Mouse (Mus musculus) natural killer cell, adult 2 months (primary cell): Measurements from ENCODE around the gene Mrtfb.
"Not testable (repeated sequence)": the region's sequence is repeated elsewhere in the genome, so short reads cannot be mapped to it uniquely, and the experiment has no call there.

Source experiments
- DNase-seq, 2 experiments: peaks; one replicate each; pipeline ENCODE4 v3.0.0; 2022; ENCODE audit warnings: low spot score in 2 of 2

Mrtfb gene

DNA sequence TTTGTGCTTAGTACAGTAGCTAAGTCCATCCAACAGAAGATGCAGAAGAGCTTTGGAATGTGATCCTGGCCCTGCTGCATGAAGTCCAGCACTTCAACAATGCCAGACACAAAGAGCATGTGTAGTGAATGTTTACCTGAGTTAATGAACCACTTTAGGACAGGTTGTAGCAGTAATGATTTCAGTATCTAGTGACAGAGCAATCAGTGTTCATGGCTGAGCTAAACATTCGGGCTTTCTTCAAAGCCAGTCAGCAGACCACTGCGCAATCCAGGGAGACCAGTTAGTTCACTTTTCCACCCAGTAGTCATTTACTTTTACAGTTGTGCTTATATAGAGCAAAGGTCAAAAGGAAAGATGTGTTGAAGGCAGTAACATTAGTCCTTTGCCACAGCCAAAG, 20.0 kb downstream of the Mrtfb start:
- no peak for DNase-seq

DNA sequence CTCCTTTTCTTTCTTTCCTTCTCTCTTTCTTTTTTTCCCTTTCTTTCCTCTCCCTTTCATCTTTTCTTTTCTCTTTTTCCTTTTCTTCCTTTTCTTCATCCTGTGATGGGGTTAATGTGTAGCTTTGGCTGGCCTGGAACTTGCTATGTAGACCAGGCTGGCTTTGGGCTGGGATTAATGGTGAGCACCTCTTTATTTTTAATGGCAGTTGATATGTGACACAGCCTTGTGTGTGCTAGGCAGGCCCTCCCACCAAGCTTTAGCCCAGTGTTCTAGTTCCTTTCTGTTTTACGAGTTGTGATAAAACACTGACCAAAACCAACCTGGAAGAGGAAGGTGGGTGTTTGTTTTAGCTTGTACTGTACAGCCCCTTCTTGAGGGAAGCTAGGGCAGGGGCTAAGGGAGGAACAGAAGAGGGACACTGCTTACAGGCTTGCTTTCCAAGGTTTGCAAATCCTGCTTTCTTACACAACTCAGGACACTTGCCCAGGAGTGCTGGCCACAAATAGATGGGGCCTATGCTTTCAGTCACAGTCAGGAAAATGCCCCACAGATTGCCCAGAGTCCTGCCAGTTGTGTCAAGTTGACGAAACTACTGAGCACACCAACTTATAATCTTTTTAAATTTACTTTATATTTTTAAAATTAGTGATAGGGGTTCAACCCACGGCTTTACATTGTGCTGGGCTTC, 20.6 kb downstream of the Mrtfb start:
- DNase-seq, result no peak

DNA sequence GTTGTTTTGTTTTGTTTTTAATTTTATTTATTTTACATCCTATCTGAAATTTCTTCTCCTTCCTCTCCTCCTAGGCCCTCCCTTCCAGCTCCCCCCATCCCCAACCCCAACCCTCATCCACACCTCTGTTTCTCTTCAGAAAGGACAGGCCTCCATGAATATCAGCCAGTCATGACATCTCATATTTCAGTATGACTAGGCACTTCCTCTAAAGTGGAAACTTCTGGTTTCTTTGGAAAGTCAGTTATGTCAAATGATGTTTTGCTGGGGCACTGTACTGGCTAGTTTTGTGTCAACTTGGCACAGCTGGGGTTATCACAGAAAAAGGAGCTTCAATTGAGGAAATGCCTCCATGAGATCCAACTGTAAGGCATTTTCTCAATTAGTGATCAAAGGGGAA, 30.1 kb downstream of the Mrtfb start:
- DNase-seq, result not testable (repeated sequence)

DNA sequence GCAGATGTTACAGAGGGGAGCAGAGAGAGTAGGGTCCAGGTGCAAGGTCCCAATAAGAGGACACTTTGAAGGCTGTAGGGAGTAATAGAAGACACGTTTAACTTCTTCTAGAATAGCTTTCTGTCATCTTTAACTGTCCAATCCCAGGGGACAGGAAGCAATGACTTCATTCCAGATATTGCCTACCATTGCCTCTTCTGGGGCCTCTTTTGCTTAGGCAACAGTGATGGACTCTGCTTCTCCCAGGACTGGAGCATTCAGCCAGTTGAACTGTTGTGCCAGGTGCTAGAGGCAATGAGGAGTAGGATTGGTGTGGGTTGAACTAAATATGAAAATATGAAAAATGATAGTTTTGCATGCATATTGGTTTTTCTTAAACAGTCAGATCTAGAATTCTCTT, 41.6 kb downstream of the Mrtfb start:
- DNase-seq, result no peak

DNA sequence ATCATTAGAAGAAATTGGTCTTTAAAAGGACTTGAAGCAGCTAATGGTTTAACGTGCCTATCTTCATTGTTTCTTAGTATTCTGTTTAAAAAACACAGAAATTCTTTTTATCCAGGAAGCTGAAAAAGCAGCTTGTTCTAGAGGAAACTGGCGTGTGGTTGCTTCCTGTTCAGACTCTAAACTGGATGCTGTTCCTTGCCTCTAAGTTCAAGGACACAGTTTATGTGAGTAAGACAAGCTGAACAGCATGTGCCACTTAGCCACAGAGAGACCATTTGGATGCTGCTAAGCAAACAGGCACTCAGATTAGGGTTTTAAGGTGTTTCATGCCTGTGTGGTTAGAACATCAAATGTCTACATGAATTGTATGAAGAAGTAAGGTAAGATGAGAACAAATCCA, 42.7 kb downstream of the Mrtfb start:
- no peak for DNase-seq

DNA sequence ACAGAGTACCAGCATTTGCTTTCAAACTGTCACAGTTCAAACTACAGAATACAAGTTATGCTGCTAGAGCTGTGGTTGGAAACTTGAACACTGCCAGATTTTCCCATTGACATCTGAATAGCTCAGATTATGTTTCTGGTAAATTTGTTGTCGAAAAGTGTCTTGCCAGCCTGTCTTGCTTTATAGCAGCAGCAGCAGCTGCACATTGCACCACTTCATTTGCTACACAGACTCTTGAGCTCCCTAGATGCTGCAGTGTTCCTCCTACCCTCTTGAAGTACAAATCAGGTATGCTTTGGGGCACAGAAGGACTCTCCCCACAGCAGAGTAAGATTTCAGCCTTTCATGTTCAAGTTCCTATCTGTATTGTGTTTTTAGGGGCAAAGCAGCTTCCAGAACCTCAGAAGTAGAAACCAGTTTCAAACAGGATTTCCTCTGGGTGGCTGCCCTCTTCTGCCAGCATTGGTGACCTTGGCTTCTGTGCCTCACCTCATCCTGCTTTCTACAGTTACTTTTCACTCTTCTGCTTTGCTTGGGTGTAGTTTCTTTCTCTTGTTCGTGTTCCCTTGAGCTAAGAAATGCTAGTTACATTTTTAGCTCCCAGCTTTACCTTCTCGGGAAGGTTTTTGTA, 49.9 kb downstream of the Mrtfb start:
- DNase-seq, result no peak

- DNase-seq, result no peak
These were observed 53.9 kb downstream of the Mrtfb start for GRCm38 (mm10) chr16:13310096-13310683.

DNA sequence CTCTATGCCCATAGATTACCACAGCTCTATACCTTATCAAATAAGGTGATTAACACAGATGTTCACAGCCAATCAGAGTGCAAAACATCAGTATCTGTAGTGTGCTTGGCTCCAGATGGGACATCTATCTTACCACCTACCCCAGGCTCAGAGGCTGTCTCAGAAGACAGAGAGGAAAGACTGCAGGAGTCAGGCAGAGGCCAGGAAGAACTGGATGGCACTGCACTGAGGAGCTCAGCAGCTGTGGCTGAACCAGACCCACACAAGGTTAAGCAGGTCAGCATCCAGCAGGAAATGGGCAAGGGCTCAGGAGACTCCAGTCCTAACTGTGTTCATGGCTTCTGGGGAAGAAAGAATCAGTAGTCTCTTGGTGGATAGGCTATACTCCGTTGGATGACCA, 55.1 kb downstream of the Mrtfb start:
- DNase-seq, result no peak

DNA sequence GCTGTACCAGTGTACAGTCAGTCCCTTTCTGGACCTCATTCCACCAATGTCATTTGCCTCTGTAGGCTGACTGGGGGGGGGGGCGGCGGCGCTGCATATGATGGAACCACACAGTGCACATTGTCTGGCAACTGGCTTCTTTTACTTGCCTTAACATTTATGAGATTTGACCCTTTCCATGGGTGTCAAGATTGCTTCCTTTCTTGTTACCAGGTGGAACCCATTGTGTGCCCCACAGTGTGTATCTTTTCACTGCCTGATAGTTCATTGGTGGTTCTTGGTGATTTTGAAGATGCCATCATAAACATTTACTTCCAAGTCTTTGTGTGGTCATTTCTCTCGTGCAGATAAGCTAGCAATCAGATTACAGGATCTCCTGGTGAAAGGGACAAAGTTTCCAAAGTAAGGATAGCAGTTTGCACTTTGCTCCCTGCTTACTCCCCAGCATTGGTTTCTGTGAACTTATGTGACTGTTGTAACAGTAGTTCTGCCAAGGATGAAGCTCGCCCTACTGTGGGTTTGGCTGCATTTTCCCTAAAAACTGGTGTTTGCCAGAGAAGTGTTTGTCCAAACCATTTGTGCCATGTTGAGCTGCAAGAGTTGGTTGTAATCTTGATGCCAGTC, 56.9 kb downstream of the Mrtfb start:
- DNase-seq, result no peak

DNA sequence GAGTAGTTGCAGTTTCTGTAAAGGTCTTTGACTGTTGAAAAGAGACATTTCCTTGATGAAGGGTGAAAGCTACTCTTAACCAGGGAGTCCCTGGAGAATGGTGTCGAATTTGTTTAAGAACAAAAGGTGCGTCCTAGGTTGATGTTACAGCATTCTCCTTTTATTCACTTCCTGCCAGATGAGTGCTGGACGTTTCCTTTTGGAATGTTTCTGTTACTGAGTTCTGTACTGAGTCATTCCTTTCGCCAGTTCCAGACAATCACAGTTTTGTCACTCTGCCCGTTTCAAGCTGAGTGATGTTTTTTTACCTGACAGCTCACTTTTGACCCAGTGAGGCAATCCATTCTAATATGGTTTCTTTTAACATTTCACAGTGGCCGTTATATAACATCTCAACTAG, 67.5 kb downstream of the Mrtfb start:
- DNase-seq, result no peak

DNA sequence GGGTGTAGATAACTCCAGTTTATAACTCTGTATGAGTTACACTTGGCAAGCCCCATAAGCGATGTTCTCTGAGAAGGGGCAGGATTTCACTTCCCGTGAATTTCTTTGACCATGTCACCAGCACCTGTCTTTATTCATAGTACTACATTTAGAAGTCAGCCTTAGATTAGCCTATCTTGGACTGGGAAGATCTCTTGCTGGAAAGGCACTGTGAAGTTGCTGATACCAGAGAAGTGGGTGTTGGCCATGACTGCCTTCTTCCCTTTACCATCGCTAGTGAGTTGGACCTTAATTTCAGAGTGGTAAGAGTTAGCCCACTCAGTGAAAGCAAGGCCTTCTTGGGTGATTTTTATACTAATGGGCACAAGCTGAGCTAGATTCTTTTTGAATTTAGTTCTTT, 70.3 kb downstream of the Mrtfb start:
- no peak for DNase-seq

GRCm38 (mm10) chr16:13328646-13329045, 72.4 kb downstream of the Mrtfb start:
- no peak for DNase-seq

DNA sequence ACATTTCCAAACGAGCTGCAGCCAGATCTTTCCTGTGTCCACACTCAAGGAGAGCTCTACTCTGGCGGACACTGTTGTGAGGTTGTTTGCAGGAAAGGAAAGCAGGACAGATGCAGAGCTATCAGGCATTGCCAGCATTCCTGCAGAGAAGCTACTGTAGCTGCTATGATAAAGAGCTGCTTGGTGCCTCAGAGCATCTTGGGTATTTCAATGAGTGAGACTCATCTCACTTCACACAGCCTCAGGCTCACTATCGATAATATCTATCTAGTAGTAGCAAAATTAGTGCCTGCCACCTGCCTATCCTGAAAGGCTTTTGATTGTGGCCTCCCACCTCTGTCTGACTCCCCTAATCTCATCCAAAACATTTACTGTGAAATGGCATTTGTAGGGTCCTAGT, 73.4 kb downstream of the Mrtfb start:
- no peak for DNase-seq

DNA sequence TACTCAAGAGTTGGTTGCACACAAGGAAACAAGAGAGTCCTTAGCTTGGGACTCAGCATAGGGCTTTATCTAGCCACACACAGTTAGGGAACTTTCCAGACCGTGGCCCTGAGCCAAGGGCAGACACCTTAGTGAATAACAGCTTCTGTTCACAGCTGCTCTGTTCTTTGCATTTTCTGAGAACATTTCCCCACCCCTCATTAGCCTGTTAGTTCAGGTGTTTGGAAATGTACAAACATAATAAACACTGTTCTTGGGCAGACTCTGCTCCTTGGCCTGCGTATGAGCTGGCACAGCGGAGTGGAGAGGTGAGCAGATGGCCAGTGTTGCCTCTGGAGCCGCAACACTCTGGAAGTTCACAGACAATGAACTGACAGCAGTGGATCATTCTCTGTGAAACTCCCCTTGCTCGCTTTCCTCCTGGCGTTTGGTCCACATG, 74.0 kb downstream of the Mrtfb start:
- no peak for DNase-seq

- DNase-seq, result no peak
These were observed 75.6 kb downstream of the Mrtfb start for GRCm38 (mm10) chr16:13331898-13332297.

GRCm38 (mm10) chr16:13332536-13332935, 76.3 kb downstream of the Mrtfb start:
- no peak for DNase-seq

GRCm38 (mm10) chr16:13333781-13334341, 77.6 kb downstream of the Mrtfb start:
- DNase-seq, result no peak

DNA sequence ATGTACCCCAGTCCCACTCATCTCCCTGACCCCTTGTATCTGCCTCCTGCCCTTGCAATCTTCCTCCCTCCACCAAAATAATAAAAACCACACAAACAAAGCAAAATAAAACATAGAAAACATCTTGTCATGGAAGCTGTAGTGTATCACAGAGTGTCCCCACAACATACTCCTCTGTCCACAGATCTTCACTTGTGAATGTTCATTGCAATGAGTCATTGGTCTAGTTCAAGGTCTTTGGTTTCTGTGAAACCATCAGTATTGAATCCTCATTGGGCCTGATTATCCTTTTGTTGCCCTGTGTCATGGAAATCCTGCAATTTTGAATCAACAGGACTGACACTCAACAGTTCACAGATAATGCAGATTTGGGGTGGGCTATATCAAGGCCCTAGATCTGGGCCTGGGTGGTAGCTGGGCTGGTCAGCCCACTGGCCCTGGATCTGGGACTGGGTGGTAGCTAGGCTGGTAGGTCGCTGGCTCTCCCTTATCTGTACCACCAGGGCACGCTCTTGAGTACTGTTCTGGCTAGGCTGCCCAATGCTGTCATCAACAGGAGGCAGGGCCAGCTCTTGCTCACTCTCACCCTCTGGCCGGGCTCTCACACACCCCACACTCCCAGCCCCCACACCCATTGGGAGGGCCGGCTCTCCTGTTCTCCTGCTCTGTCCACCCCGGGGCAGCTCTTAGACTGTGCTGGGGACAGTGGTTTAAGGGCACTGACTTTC, 80.4 kb downstream of the Mrtfb start:
- no peak for DNase-seq

DNA sequence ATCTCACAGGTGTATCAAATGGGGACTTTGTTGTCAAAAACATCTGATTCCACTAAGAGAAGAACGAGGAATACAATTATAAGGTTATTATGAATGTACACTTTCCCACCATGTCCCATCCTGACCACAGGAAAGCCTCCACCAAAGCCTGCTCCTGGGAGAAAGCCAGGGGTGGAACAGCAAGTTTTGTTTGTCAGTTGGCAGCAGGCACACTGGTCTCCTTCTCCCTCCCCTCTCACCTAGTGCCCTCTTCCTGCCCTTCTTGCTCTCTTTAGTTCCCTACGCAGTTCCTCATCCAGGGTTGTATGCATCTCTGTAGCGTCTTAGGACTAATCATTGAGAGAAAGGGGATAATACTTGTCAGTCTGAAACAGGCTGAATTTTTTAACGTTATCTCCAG, 81.8 kb downstream of the Mrtfb start:
- DNase-seq, result no peak

DNA sequence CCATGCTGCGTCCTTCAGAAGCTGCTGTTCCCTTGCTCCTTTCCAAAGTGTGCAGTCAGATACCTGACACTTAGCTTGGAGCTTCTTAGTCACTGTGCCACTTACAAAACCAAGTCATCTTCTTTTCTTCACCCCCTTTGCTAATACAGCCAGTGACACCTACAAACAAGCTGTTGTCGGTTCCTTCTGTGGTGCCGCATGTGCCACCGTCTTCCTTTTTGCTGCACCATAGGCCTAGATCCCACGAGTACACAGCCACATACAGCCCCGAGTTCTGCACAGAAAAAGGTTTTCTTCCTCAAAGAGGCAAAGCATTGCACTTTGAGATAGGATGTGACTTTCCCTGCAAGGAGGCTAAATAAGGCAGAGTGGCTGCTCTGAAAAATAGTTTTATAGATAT, 83.2 kb downstream of the Mrtfb start:
- DNase-seq, result no peak

DNA sequence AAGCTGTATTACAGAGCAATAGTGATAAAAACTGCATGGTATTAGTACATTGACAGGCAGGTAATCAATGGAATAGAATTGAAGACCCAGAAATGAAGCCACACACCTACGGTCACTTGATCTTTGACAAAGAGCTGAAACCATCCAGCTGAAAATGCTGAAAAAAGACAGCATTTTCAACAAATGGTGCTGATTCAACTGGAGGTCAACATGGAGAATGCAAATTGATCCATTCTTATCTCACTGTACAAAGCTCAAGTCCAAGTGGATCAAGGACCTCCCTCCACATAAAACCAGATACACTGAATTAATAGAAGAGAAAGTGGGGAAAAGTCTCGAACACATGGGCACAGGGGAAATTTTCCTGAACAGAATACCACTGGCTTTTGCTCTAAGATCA, 89.5 kb downstream of the Mrtfb start:
- DNase-seq, result not testable (repeated sequence)

GRCm38 (mm10) chr16:13350729-13351128, 94.4 kb downstream of the Mrtfb start:
- DNase-seq, result no peak
